Comparison of ENCODE assay signal across 8 mouse cellular contexts in the genomic region with DNA sequence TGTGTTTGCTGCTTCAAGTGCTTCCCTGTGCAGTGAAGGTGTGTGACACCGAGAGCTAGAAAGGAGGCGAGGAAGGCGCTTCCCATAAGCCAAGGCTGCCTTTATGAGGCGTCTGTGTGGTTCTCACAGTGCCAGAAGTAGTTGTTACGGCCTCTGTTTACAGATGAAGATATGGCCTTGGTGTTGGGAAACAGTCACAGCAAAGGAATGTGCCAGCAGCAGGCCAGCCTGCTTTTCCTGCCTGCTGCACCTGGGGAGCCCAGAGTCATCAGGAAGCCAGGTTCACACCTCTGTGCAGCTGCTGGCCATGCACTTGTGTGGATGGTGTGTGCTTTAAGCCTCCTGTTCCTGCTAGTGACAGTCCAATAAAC. TPM values are rescaled to one million over a fixed set of nuclear protein-coding genes. Genes with fewer than 3 reads are reported as not detected.
DNase-seq lines count a peak whose midpoint lies in the region; ATAC-seq lines count a peak whose summit lies in the region.
"Had no signal": no experiment of that assay in that cellular context is flagged by ENCODE, and none has a peak within 500 bp of the region (broad histone marks: within the 10 kb centered on the region; RNA-seq: fewer than 3 reads in every experiment).

No protein-coding gene starts in this region.

- peak; percentile 47; the same call in 1 of the 2 replicates for ATAC-seq in lung, embryonic 15.5 days (ENCODE audit: borderline replicate concordance, extremely low read depth, low FRiP score, low TSS enrichment)
- no peak for ATAC-seq in erythroid progenitor cell, adult 5-6 weeks (replicated peaks; ENCODE audit: low FRiP score, poor library complexity, severe bottlenecking)

- 7% methylated on average over 5 of the region's 5 CpGs for WGBS in lung, embryonic 15.5 days

- DNase-seq in testis, postnatal 10 days (ENCODE audit: low spot score), result peak; percentile 35
- DNase-seq in testis, postnatal 14 days (ENCODE audit: low spot score), result no peak
- DNase-seq in kidney, adult 11 months, result peak; percentile 70
- no peak for DNase-seq in gastrocnemius, adult 18-20 months (ENCODE audit: low spot score)
- DNase-seq in adipocyte (ENCODE audit: low spot score), result no peak

- H3K27me3 ChIP-seq in lung, embryonic 15.5 days, result no peaks in the 10 kb centered on the region
- H3K27me3 ChIP-seq: embryonic facial prominence, embryonic 12.5 days had no signal

- peak overlapping the region; percentile 18; the same call in 1 of the 2 replicates for H3K4me2 ChIP-seq in lung, embryonic 15.5 days
- H3K4me2 ChIP-seq: embryonic facial prominence, embryonic 12.5 days had no signal

- H3K9me3 ChIP-seq in lung, embryonic 15.5 days, result no peaks in the 10 kb centered on the region
- H3K9me3 ChIP-seq: embryonic facial prominence, embryonic 12.5 days had no signal

- H3K27ac ChIP-seq in lung, embryonic 15.5 days, result peak overlapping the region; percentile 87
- H3K27ac ChIP-seq: embryonic facial prominence, embryonic 12.5 days had no signal

- H3K9ac ChIP-seq in lung, embryonic 15.5 days, result no peak overlapping the region
- H3K9ac ChIP-seq: embryonic facial prominence, embryonic 12.5 days had no signal

- no peaks in the 10 kb centered on the region for H3K36me3 ChIP-seq in lung, embryonic 15.5 days
- H3K36me3 ChIP-seq: embryonic facial prominence, embryonic 12.5 days had no signal

- H3K4me3 ChIP-seq in lung, embryonic 15.5 days, result no peak overlapping the region
- H3K4me3 ChIP-seq: embryonic facial prominence, embryonic 12.5 days had no signal

- H3K4me1 ChIP-seq in lung, embryonic 15.5 days, result peaks cover 65% of the 10 kb centered on the region

RNA-seq across cellular contexts. Expression of a gene that starts 16.6 kb away (rescaled TPM):
- polyA plus RNA-seq in lung, embryonic 15.5 days (2015; fragmentation: Nextera tagmentation; extraction: Ambion mirVana), result 111 and 114 TPM in 2 replicates
- 10 to 100 TPM; 18.3 to 30.2 TPM for total RNA-seq in gastrocnemius, adult 18-20 months (2021)
- 3.6 TPM in 1 of 2 replicates, not detected in the other for total RNA-seq in erythroid progenitor cell, adult 5-6 weeks (2015; ENCODE audit: low replicate concordance)
- total RNA-seq in erythroid progenitor cell, adult 5-6 weeks (2017; ENCODE audit: low replicate concordance), result 1.9 and 8.9 TPM in 2 replicates

RNA-seq across cellular contexts. Expression of a gene that starts 17.9 kb away (rescaled TPM):
- 3.1 and 5.1 TPM in 2 replicates for polyA plus RNA-seq in lung, embryonic 15.5 days (2015; fragmentation: Nextera tagmentation; extraction: Ambion mirVana)
- total RNA-seq in gastrocnemius, adult 18-20 months (2021), result 1 to 10 TPM; 1.5 to 1.8 TPM
- total RNA-seq in erythroid progenitor cell, adult 5-6 weeks (2015; ENCODE audit: low replicate concordance), result not detected in 2 replicates
- total RNA-seq in erythroid progenitor cell, adult 5-6 weeks (2017; ENCODE audit: low replicate concordance), result not detected in 2 replicates

Comparison
In these comparisons a context has a peak if more than half of its experiments do, and no peak if none do; other contexts are left out.
1. DNase-seq: peak in testis, postnatal 10 days (single experiment) and kidney, adult 11 months (single experiment); none in testis, postnatal 14 days (single experiment), gastrocnemius, adult 18-20 months (single experiment) and adipocyte (single experiment).